Mouse (Mus musculus) adrenal gland, postnatal 14 days (tissue): ENCODE results near the gene Neil3. TPM values are rescaled to one million over a fixed set of nuclear protein-coding genes. Genes with fewer than 3 reads are reported as not detected.

ENCODE experiments used
- DNase-seq: peaks from one replicate; pipeline ENCODE4 v3.0.0; 2021; ENCODE audit warnings: mixed read lengths
- long read RNA-seq, 2 experiments: library from polyadenylated mRNA; stranded (forward); transcript quantifications; one replicate each; pipeline ENCODE4 v2.0.0; 2021
- total RNA-seq: library from RNA; stranded (reverse); gene quantifications from 2 replicates; pipeline ENCODE4 v1.2.3, GENCODE M21; 2021

The Neil3 gene
- total RNA-seq = 6.2 and 6.8 TPM in 2 replicates
- long read RNA-seq, experiment 1, partial matches to known transcripts = 1 of 4 reads
- long read RNA-seq, experiment 1, other reads (novel, unspliced or antisense) = 1 of 4 reads
- long read RNA-seq, experiment 2, transcript Neil3-201 (10 exons, 2,253 nt) = major isoform, 5 of 9 reads
- long read RNA-seq, experiment 2, partial matches to known transcripts = 2 of 9 reads
- long read RNA-seq, experiment 2, other reads (novel, unspliced or antisense) = 1 of 9 reads

- peak; percentile 93 for DNase-seq
These were observed at the start of gene Neil3 for GRCm38 (mm10) chr8:53638495-53639171. Neil3 (minus strand) TSS chr8:53639065.

DNA sequence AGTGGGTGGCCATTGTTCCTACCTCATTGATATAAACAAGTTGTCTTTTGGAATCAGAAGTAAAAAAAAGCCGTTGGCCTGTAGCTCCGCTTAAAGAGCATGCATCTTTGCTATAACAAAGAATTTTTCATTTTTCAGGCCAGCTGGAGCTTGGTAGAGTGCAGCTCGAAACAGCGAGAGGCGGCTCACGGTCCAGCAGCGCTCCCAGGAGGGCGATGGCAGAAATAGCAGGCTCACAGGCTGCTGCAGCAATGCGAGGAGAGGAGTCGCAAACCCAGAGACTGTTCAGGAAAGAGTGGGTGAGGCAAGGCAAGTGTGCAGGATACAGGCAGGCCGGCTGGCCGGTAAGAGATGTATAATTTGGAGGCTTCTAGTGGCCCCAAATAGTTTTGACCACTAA lies 42.0 kb upstream of the Neil3 start:
- DNase-seq = peak; percentile 24

- peak; percentile 78 for DNase-seq
These were observed 25.1 kb upstream of the Neil3 start for GRCm38 (mm10) chr8:53663946-53664345.

DNA sequence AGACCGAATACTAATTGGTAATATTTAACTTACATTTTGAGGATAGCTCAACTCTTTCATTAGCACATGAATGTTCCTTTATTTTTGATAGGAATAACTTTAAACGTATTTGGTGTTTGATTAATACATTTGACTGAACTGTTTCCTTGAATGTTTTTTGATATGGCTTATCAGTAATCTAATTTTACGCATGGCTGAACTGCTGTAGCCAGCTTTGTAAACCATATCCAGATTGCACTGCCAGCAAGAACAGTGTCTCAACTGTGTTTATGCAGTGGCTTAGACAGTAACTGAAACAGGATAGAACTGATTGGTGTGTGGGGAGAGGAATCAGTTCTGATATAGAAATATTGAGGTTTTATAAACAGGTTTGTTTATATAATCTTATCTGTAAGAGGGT lies 22.6 kb upstream of the Neil3 start:
- no peak for DNase-seq

GRCm38 (mm10) chr8:53630618-53631017 lies 8.2 kb downstream of the Neil3 start:
- DNase-seq = no peak

- DNase-seq = no peak
These were observed 9.9 kb downstream of the Neil3 start for GRCm38 (mm10) chr8:53628864-53629415.

GRCm38 (mm10) chr8:53623425-53623824 lies 15.4 kb downstream of the Neil3 start:
- no peak for DNase-seq

DNA sequence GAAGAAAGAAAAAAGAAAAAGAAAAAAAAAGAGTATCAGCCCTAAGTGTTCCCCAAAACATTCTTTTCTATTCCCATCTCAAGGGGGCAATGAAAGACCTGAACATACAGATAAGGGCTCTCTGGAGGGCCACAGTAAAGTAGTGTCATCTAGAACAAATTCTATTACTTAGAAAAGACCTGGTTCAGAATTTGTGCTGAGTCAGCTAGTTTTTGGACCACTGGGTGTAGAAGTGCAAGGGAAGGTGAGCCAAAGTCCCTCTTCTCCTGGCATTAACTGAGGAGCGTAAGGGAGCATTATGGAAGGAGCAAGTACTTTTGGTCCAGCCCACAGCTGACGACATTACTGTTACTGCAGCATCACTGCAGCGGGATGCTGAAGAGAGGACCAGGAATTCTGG lies 19.7 kb downstream of the Neil3 start:
- DNase-seq = no peak

- DNase-seq = no peak
These were observed 24.6 kb downstream of the Neil3 start for GRCm38 (mm10) chr8:53614288-53614646.

GRCm38 (mm10) chr8:53613577-53614287 lies 25.1 kb downstream of the Neil3 start:
- no peak for DNase-seq

DNA sequence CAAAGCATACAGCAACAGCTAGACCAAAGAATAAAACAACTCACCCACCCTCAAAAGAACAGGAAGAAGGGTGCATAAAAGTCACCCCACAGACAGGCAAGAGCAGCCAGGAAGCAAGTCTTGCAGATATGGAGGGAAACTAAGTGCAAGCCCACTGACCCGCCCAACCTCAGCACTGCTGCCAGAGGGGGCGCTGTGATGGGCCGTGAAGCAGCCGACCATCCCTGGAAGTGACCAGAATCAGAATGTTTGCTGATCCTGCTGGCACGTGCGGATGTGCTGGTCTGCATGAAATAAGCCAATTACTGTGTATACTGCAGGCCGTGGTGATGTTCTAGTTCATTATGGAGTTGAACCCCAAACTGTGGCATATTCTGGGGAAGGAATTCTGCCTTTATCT lies 26.6 kb downstream of the Neil3 start:
- peak; percentile 16 for DNase-seq

DNA sequence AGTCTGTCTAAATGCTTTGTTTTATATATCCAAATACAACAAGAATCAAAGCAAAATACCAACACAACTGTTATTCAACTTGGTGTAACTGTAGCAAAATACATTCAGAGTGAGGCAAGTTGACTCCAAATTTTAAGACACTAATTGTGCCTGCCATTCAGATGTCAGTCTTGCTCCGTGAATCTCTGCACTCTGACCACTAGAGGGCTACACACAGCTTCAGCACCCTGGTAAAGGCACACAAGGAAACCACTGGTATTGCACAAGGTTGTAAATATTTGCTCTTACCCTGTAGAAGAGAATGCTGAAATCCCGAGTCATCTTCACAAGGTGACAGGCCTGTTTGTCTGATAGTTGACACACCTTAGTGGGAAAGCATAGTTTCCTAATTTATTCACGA lies 31.8 kb downstream of the Neil3 start:
- peak; percentile 31 for DNase-seq

DNA sequence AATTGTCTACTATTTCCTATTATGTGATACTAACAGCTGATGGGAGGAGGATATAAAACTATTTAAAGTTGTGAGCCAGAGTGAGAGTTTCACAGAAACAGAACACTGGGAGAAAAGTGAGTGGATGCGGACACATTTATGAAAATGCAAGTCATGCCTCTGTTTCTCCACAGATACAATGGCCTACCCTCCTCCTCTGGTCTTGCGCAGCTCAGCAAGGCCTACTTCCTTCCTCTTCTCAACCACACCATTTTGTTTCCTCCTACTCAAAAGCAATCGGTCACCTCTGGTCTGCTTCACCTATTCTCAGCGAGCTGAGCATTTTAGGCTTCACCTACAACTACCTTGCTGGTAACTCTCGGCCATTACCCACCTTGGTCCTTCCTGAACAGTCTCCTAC lies 34.0 kb downstream of the Neil3 start:
- no peak for DNase-seq

GRCm38 (mm10) chr8:53603672-53604071 lies 35.2 kb downstream of the Neil3 start:
- no peak for DNase-seq

- no peak for DNase-seq
These were observed 38.0 kb downstream of the Neil3 start for GRCm38 (mm10) chr8:53600826-53601225.

DNA sequence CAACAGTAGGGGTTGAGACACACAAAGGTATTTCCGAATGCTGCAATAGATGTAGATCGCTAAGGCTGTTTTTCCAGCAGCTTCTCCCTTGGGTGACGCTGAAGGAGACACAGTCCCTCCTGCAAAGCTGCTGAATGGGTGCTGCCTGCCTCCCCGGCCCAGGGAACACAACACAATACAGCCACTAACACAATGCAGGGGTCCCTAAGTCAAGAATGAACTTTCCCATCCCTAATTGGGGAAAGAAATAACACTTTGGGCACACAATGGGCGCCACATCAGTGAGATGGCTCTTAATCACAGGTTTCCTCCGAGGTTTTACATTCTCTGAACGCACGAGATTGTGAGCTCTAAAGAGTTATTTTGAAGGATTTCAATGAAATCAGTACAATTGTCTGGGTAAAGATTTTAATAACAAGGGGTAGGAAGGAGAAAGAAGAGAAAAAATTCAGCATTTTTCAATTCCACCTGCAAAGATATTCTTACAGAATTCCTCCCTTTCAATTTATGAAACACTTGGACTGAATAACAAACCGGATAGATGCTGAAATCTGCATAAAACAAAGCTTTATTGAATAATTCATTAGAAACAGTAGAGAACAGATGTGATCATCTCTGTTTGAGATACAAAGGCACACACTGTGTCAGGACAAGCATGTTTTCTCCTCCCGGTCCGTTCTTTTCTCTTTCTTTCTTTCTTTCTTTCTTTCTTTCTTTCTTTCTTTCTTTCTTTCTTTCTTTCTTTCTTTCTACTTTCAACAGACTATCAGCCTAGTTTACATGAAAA lies 38.6 kb downstream of the Neil3 start:
- no peak for DNase-seq

DNA sequence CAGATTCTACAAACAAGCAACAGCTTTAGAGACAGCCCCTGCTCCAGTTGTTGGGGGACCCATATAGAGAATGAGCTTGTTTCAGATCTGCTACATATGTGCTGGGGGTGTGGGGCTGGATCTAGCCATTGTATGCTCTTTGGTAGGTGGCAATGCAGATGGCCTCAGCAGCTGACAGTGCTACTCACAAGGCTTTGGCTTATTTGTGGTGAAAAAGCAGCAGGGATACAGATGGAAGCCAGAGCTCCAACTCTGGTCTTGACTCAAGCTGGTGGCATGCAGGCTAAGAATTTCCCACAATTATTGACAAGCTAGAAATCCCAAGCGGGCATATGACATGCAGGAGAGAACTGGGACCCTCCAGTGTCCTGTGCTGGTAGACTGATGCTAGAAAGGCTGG lies 40.8 kb downstream of the Neil3 start:
- DNase-seq = no peak

GRCm38 (mm10) chr8:53591777-53592176 lies 47.1 kb downstream of the Neil3 start:
- DNase-seq = no peak

- DNase-seq = no peak
These were observed 65.3 kb downstream of the Neil3 start for GRCm38 (mm10) chr8:53573600-53573999.

DNA sequence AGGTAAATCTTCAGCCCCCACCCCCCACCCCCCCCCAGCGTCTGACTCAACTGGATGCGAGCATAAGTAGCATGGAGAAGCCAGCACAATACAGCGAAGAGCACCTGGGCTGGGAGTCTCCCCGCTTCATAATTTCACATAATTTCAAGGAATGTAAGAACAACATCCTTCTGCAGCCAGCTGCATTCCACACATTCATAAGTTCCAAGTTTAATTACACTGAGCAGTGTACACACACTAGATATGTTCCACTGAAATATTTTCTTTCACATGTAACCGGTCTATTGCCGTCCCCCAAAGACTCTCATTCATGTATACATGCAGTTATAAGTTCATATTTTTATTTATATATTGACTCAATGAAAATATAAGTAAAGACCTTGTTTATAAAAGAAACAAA lies 72.6 kb downstream of the Neil3 start:
- no peak for DNase-seq

DNA sequence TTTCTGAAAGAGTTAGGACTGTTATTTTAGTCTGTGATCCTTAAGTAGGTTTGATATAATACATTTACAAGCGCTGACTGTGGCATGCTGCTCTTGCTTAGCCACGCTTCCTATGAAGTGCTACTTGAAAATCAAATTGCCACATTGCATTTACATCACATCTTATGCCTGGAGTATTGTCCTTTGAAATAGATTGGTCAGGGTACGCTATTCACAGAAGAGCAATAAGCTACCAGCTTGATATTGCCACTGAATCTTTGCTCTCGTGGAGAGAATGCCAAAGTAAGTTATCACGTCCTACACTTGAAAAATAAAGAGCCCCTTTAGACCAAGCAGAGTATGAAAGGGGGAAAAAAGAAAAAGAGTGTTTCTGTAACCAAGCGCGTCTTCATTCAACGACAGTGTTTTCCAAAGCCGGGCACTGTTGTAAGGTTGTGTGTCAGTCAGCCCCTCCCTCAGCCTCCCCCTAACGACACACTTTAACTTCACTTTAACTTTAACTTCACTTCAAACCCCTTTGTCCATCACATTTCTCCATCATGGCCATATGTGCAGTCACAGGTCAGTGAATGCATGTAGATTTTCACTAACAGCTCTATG lies 76.3 kb downstream of the Neil3 start:
- DNase-seq = no peak

DNA sequence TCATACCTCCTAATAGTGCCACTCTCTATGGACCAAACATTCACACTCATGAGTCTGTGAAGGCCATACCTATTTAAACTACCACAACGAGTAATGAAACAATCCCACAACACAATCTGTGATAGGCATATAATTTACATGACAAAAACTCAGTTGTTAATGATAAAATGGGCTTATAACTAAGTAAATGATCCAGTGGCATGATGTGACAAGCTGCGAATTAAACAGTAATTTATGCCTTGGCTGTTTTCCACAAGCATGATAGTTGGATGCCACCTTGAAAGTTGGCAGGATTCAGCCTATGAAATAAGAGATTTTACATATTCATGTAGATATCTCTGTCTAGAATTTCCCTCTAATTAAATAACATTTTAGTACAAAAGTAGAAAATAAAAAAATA lies 99.3 kb downstream of the Neil3 start:
- DNase-seq = no peak
